Mouse (Mus musculus) mature B cell (primary cell): Measurements from ENCODE around the gene Cit.

Experiments used
- in situ Hi-C: fragments of 300-500 bp; cut with MboI; formaldehyde crosslinking; loops from 2 replicates; pipeline ENCODE4 v1.14.3; 2019

Cit gene

GRCm38 (mm10) chr5:115915481-115915880 is 70.4 kb downstream of the Cit start:
- in situ Hi-C loops: no loop called here

- in situ Hi-C loops: no loop called here
Observed at GRCm38 (mm10) chr5:115917960-115918359, 72.9 kb downstream of the Cit start.

- in situ Hi-C loops: no loop called here
Observed at GRCm38 (mm10) chr5:115918597-115919351, 73.7 kb downstream of the Cit start.

- in situ Hi-C loops: no loop called here
Observed at GRCm38 (mm10) chr5:115921990-115922389, 76.9 kb downstream of the Cit start.

- in situ Hi-C loops: no loop called here
Observed at GRCm38 (mm10) chr5:115924946-115925345, 79.9 kb downstream of the Cit start.

- in situ Hi-C loops: no loop called here
Observed at GRCm38 (mm10) chr5:115928786-115929507, 83.9 kb downstream of the Cit start.

- in situ Hi-C loops: no loop called here
Observed at GRCm38 (mm10) chr5:115932325-115932724, 87.2 kb downstream of the Cit start.

GRCm38 (mm10) chr5:115936851-115937250 is 91.8 kb downstream of the Cit start:
- in situ Hi-C loops: no loop called here

- in situ Hi-C loops: no loop called here
Observed at GRCm38 (mm10) chr5:115937566-115937965, 92.5 kb downstream of the Cit start.

- in situ Hi-C loops: no loop called here
Observed at GRCm38 (mm10) chr5:115938999-115939398, 93.9 kb downstream of the Cit start.

- in situ Hi-C loops: no loop called here
Observed at GRCm38 (mm10) chr5:115942389-115942788, 97.3 kb downstream of the Cit start.

GRCm38 (mm10) chr5:115944791-115945490 is 99.9 kb downstream of the Cit start:
- in situ Hi-C loops: no loop called here

GRCm38 (mm10) chr5:115947622-115948353 is 102.7 kb downstream of the Cit start:
- in situ Hi-C loops: no loop called here

- in situ Hi-C loops: no loop called here
Observed at GRCm38 (mm10) chr5:115950936-115951335, 105.9 kb downstream of the Cit start.

- in situ Hi-C loops: no loop called here
Observed at GRCm38 (mm10) chr5:115953173-115953572, 108.1 kb downstream of the Cit start.

GRCm38 (mm10) chr5:115954084-115954483 is 109.0 kb downstream of the Cit start:
- in situ Hi-C loops: no loop called here

GRCm38 (mm10) chr5:115954549-115954948 is 109.5 kb downstream of the Cit start:
- in situ Hi-C loops: no loop called here

GRCm38 (mm10) chr5:115955131-115955530 is 110.1 kb downstream of the Cit start:
- in situ Hi-C loops: no loop called here

- in situ Hi-C loops: no loop called here
Observed at GRCm38 (mm10) chr5:115956048-115956447, 111.0 kb downstream of the Cit start.

GRCm38 (mm10) chr5:115957177-115957576 is 112.1 kb downstream of the Cit start:
- in situ Hi-C loops: no loop called here

GRCm38 (mm10) chr5:115958344-115958743 is 113.3 kb downstream of the Cit start:
- in situ Hi-C loops: no loop called here

- in situ Hi-C loops: no loop called here
Observed at GRCm38 (mm10) chr5:115958814-115959213, 113.7 kb downstream of the Cit start.
